Mouse (Mus musculus) heart, postnatal 14 days (tissue): ENCODE results near the gene Mob3b. TPM values are rescaled to one million over a fixed set of nuclear protein-coding genes. Genes with fewer than 3 reads are reported as not detected.
A peak's percentile ranks its signal among the peaks of the same experiment; 100 is the strongest.

Source experiments
- DNase-seq, 2 experiments: peaks; one replicate each; pipeline ENCODE4 v3.0.0; 2021 to 2022
- intact Hi-C: fragments of 180-260 bp; cut with DNase I; formaldehyde crosslinking; loops from one replicate; pipeline ENCODE4 v1.15.1; 2025
- total RNA-seq, 2 experiments: library from RNA; stranded (reverse); gene quantifications; 2 replicates each; pipeline ENCODE4 v1.2.3; 2021

Gene Mob3b
- total RNA-seq, 2 experiments from 2014 or later, result 1.1 to 1.8 TPM

- no peak for DNase-seq
- intact Hi-C loops, result no loop called here
These were observed 38.4 kb downstream of the Mob3b start for GRCm38 (mm10) chr4:35118851-35119250.

GRCm38 (mm10) chr4:35117144-35117543, 40.1 kb downstream of the Mob3b start:
- intact Hi-C loops, result no loop called here

GRCm38 (mm10) chr4:35115933-35116332, 41.4 kb downstream of the Mob3b start:
- DNase-seq, result no peak
- intact Hi-C loops, result no loop called here

More at GRCm38 (mm10) chr4:35117144-35117543, 40.1 kb downstream of the Mob3b start:
- DNase-seq, result no peak

- no peak for DNase-seq
- intact Hi-C loops, result no loop called here
These were observed 42.3 kb downstream of the Mob3b start for GRCm38 (mm10) chr4:35114950-35115349.

GRCm38 (mm10) chr4:35113516-35114248, 43.6 kb downstream of the Mob3b start:
- DNase-seq, result no peak
- intact Hi-C loops, result no loop called here

- intact Hi-C loops, result no loop called here
- DNase-seq, result no peak
These were observed 44.8 kb downstream of the Mob3b start for GRCm38 (mm10) chr4:35112452-35112851.

- DNase-seq, result no peak
- intact Hi-C loops, result no loop called here
These were observed 52.0 kb downstream of the Mob3b start for GRCm38 (mm10) chr4:35105115-35105773.

- intact Hi-C loops, result loop anchor here (5.0 kb wide), 1 partner anchor 56 kb away; the partner anchor contains the start of gene Mob3b
- no peak for DNase-seq
These were observed 56.1 kb downstream of the Mob3b start for GRCm38 (mm10) chr4:35101201-35101600.

GRCm38 (mm10) chr4:35099865-35100780, 57.2 kb downstream of the Mob3b start:
- intact Hi-C loops, result loop anchor here (5.0 kb wide), 2 partner anchors 57 to 138 kb away; partner anchors contain the start of gene Mob3b

GRCm38 (mm10) chr4:35099210-35099864, 57.9 kb downstream of the Mob3b start:
- no peak for DNase-seq
- intact Hi-C loops, result loop anchor here (5.0 kb wide), 1 partner anchor 137 kb away; no protein-coding TSS in a partner anchor

More at GRCm38 (mm10) chr4:35099865-35100780, 57.2 kb downstream of the Mob3b start:
- peak; percentile 79 to 80 for DNase-seq

- DNase-seq, result no peak
- intact Hi-C loops, result loop anchor here (5.0 kb wide), 1 partner anchor 136 kb away; no protein-coding TSS in a partner anchor
These were observed 58.7 kb downstream of the Mob3b start for GRCm38 (mm10) chr4:35098552-35098951.

- no peak for DNase-seq
- intact Hi-C loops, result loop anchor here (5.0 kb wide), 1 partner anchor 134 kb away; no protein-coding TSS in a partner anchor
These were observed 60.8 kb downstream of the Mob3b start for GRCm38 (mm10) chr4:35096226-35097175.

GRCm38 (mm10) chr4:35092457-35092856, 64.8 kb downstream of the Mob3b start:
- DNase-seq, result no peak
- intact Hi-C loops, result no loop called here

- no peak for DNase-seq
- intact Hi-C loops, result no loop called here
These were observed 66.0 kb downstream of the Mob3b start for GRCm38 (mm10) chr4:35091157-35091784.

- intact Hi-C loops, result no loop called here
- no peak for DNase-seq
These were observed 67.7 kb downstream of the Mob3b start for GRCm38 (mm10) chr4:35089321-35090316.

- no peak for DNase-seq
- intact Hi-C loops, result no loop called here
These were observed 71.1 kb downstream of the Mob3b start for GRCm38 (mm10) chr4:35086067-35086700.

GRCm38 (mm10) chr4:35084060-35084459, 73.2 kb downstream of the Mob3b start:
- intact Hi-C loops, result no loop called here

More at GRCm38 (mm10) chr4:35084060-35084459, 73.2 kb downstream of the Mob3b start:
- DNase-seq, result no peak
